Mouse (Mus musculus) heart, postnatal 0 days (tissue): ENCODE measurements around the gene Usp2. TPM values are rescaled to one million over a fixed set of nuclear protein-coding genes. Genes with fewer than 3 reads are reported as not detected.

ENCODE experiments used
- ATAC-seq: fragments of 200-750 bp; cut with Nextera tagmentation; 2 replicates; pipeline ENCODE4 v1.8.0; 2017; ENCODE audit warnings: low read depth, moderate number of reproducible peaks, moderate library complexity; ENCODE audit not compliant: insufficient read depth
- DNase-seq: peaks from one replicate; pipeline ENCODE4 v3.0.0-alpha.2; 2016; ENCODE audit warnings: low spot score
- H3K27ac ChIP-seq: fragments of 300-500 bp; sonication (generic); 2 replicates; pipeline ENCODE4 v1.5.1; 2014; ENCODE audit warnings: low read depth, mild to moderate bottlenecking
- H3K27me3 ChIP-seq: fragments of 300-500 bp; sonication (generic); 2 replicates; pipeline ENCODE4 v1.6.1; 2014; ENCODE audit warnings: low read length, mixed read lengths; ENCODE audit not compliant: control insufficient read depth, insufficient read depth
- H3K36me3 ChIP-seq: fragments of 300-500 bp; sonication (generic); replicated peaks from 2 replicates; pipeline ENCODE4 v1.6.1; 2014; ENCODE audit warnings: low read length, mixed read lengths; ENCODE audit not compliant: control insufficient read depth, insufficient read depth
- H3K4me1 ChIP-seq: fragments of 300-500 bp; sonication (generic); 2 replicates; pipeline ENCODE4 v1.6.1; 2014; ENCODE audit warnings: antibody characterized with exemption; ENCODE audit not compliant: control insufficient read depth, insufficient read depth
- H3K4me2 ChIP-seq: fragments of 300-500 bp; sonication (generic); 2 replicates; pipeline ENCODE4 v1.6.1; 2014; ENCODE audit warnings: low read depth, mild to moderate bottlenecking, low read length, moderate library complexity
- H3K4me3 ChIP-seq: fragments of 300-500 bp; sonication (generic); 2 replicates; pipeline ENCODE4 v1.5.1; 2014; ENCODE audit warnings: low read depth, low read length
- H3K9ac ChIP-seq: fragments of 300-500 bp; sonication (generic); replicated peaks from 2 replicates; pipeline ENCODE4 v1.6.1; 2014; ENCODE audit warnings: low read depth, low read length, mixed read lengths
- H3K9me3 ChIP-seq: fragments of 300-500 bp; sonication (generic); replicated peaks from 2 replicates; pipeline ENCODE4 v1.6.1; 2016; ENCODE audit warnings: low read length; ENCODE audit not compliant: control insufficient read depth
- CTCF ChIP-seq: IDR thresholded peaks from 2 replicates; pipeline ENCODE4 v1.5.1; 2016; ENCODE audit warnings: antibody characterized with exemption, control low read depth, low read depth
- EP300 ChIP-seq: IDR thresholded peaks from 2 replicates; pipeline ENCODE4 v1.6.1; 2016; ENCODE audit warnings: antibody characterized with exemption, low read depth
- WGBS: fragments of 180-500 bp; shearing (Covaris S2); extraction: QIAGEN DNeasy Blood & Tissue Kit; methylation state at CpG from one replicate; pipeline ENCODE4 v1.1.7; 2014; 5-methylcytosine and 5-hydroxymethylcytosine counted together
- polyA plus RNA-seq: library from polyadenylated mRNA; unstranded; fragments of >200 nt; fragmentation: Nextera tagmentation; extraction: Ambion mirVana; gene quantifications from 2 replicates; pipeline ENCODE4 v1.2.1, GENCODE M21; 2015
- total RNA-seq: library from RNA; depleted of rRNA; stranded (reverse); fragments of >200 nt; gene quantifications from 2 replicates; pipeline ENCODE4 v1.2.3, GENCODE M21; 2014; ENCODE audit warnings: low replicate concordance

Usp2 gene
- total and polyA plus RNA-seq, 2 experiments from 2014 or later, result 48.6 to 121 TPM

- Histone ChIP-seq H3K36me3 (peaks cover 8% of the 10 kb centered on the region; the same call in 1 of the 2 replicates), H3K4me3 (no peak overlapping the region), H3K4me1 (peaks cover 58% of the 10 kb centered on the region), H3K9ac (no peak overlapping the region; the same call in 1 of the 2 replicates), H3K9me3 (no peaks in the 10 kb centered on the region), H3K4me2 (no peak overlapping the region), H3K27me3 (no peaks in the 10 kb centered on the region), H3K27ac (no peak overlapping the region)
- DNase-seq (no peak), ATAC-seq (no peak)
- WGBS, result 60% methylated on average over 9 of the region's 9 CpGs
- TF ChIP-seq EP300, result no peak
- TF ChIP-seq CTCF, result peak; percentile 21; the same call in 1 of the 2 replicates
Measured at GRCm38 (mm10) chr9:44074395-44075275, 7.8 kb downstream of the Usp2 start.

GRCm38 (mm10) chr9:44075276-44075995 is 8.6 kb downstream of the Usp2 start:
- TF ChIP-seq EP300, result no peak
- no peak for TF ChIP-seq CTCF
- WGBS, result 74% methylated on average over 24 of the region's 24 CpGs
- Histone ChIP-seq H3K4me1 (peaks cover 63% of the 10 kb centered on the region), H3K9me3 (no peaks in the 10 kb centered on the region), H3K27ac (no peak overlapping the region), H3K4me3 (no peak overlapping the region), H3K36me3 (peaks cover 8% of the 10 kb centered on the region; the same call in 1 of the 2 replicates), H3K27me3 (no peaks in the 10 kb centered on the region), H3K4me2 (no peak overlapping the region), H3K9ac (no peak overlapping the region; the same call in 1 of the 2 replicates)
- DNase-seq (no peak), ATAC-seq (no peak)

GRCm38 (mm10) chr9:44075996-44076763 is 9.4 kb downstream of the Usp2 start:
- Histone ChIP-seq H3K4me2 (no peak overlapping the region), H3K27ac (peak overlapping the region; percentile 7; the same call in 1 of the 2 replicates), H3K27me3 (no peaks in the 10 kb centered on the region), H3K4me1 (peaks cover 63% of the 10 kb centered on the region), H3K4me3 (no peak overlapping the region), H3K9ac (no peak overlapping the region), H3K36me3 (peaks cover 8% of the 10 kb centered on the region; the same call in 1 of the 2 replicates), H3K9me3 (no peaks in the 10 kb centered on the region)
- DNase-seq, result no peak
- ATAC-seq, result no peak
- TF ChIP-seq EP300 (no peak), CTCF (no peak)
- 70% methylated on average over 16 of the region's 16 CpGs for WGBS

- Histone ChIP-seq H3K27ac (no peak overlapping the region), H3K9ac (no peak overlapping the region), H3K4me3 (no peak overlapping the region), H3K9me3 (no peaks in the 10 kb centered on the region), H3K4me1 (peaks cover 64% of the 10 kb centered on the region), H3K36me3 (peaks cover 8% of the 10 kb centered on the region; the same call in 1 of the 2 replicates), H3K4me2 (no peak overlapping the region), H3K27me3 (no peaks in the 10 kb centered on the region)
- no peak; the same call in 1 of the 2 replicates for ATAC-seq
- peak; percentile 86 for DNase-seq
- no peak for TF ChIP-seq EP300
- peak; percentile 56 for TF ChIP-seq CTCF
- 18% methylated on average over 5 of the region's 5 CpGs for WGBS
Measured at GRCm38 (mm10) chr9:44076764-44077120, 9.9 kb downstream of the Usp2 start.
